Mouse (Mus musculus) olfactory bulb, adult 2 months (tissue): ENCODE data around the gene Mrpl42.

Source experiments
- CTCF ChIP-seq: fragments of 200-500 bp; IDR thresholded peaks from 2 replicates; pipeline ENCODE4 v1.5.1; 2012; ENCODE audit warnings: low read depth, mild to moderate bottlenecking, low read length, moderate library complexity; ENCODE audit not compliant: insufficient read depth
- POLR2A ChIP-seq: fragments of 200-500 bp; IDR thresholded peaks from 2 replicates; pipeline ENCODE4 v1.6.1; 2012; ENCODE audit warnings: mild to moderate bottlenecking, low read depth, low read length, moderate library complexity; ENCODE audit not compliant: insufficient read depth

DNA sequence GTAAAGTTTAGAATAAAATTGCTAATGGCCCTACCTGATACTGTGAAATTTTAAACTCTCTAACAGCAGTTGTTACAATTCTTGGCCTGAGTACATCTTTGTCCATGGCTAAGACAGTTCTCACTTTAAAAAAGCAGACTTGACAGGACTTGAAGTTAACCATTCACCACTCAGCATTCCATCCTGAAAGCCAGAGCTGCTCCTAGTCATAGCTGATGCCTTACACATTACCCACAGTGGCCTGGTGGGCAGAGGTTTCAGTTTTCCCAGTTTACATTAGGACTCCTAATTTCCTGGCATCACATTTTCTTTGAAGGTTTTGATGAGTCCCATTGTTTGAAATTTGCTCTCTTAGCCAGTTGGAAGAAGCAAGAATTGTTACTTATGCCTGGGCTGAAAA is 42.3 kb upstream of the Mrpl42 start:
- TF ChIP-seq POLR2A: no peak
- no peak for TF ChIP-seq CTCF
